Mouse (Mus musculus): ENCODE measurements around the gene Abt1.
A peak's percentile ranks its signal among the peaks of the same experiment; 100 is the strongest.

Abt1 gene

DNA sequence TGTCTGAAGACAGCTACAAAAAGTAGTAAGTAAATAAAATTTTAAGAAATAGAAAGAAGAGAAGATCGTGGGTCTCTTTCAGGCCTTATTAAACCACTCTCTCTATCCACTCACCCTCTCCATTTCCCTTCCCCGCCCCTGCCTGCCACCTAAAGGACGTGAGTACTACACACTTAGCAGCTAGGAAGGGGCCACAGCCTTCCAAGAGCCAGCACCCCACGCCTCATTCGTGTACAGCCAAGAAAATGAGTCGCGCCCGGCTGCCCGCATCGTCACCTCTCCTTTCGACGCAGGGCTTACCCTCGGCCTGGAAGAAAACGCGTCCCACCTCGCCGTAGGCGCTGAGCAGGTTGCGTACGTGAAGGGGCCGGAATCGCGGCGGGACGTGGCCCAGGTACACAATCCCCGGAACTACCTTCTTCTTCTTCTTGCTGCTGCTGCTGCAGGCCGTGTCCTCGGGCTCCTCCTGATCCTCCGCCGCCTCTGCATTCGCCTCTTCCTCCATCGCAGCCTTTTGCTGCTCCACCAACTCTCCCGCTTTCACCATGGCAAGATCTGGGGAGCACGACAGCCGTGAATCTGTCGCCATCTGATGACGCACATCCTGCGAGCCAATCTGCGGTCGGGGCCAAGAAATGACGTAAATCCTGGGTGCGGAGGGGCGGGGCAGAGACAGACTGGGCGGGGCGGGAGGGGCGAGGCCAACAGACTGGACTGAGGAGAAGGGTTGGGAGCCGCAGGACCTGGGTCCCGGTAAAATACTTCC, at the start of gene Abt1:
TSS of gene Abt1 (minus strand) at position 581 of the 766 bp plus-strand sequence.
- DNase-seq (ENCODE audit: low read depth, low spot score): peak; percentile 88

DNA sequence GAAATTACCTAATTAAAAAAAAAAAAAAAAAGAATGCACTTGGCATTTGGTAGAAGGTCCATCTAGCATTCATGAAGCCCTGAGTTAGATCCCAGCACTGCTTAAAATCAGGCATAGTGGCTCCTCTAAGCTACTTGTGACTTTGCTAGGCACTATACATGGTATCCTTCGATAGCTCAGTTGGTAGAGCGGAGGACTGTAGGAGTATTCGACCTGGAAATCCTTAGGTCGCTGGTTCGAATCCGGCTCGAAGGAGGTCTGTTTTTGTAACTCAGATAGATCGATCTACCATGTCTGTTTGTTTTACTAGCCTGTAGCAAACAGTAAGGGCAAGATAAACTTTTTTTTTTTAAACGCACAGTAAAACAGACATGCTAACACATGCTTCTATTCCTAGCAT, 43.2 kb upstream of the Abt1 start:
- DNase-seq (ENCODE audit: low read depth, low spot score): no peak

DNA sequence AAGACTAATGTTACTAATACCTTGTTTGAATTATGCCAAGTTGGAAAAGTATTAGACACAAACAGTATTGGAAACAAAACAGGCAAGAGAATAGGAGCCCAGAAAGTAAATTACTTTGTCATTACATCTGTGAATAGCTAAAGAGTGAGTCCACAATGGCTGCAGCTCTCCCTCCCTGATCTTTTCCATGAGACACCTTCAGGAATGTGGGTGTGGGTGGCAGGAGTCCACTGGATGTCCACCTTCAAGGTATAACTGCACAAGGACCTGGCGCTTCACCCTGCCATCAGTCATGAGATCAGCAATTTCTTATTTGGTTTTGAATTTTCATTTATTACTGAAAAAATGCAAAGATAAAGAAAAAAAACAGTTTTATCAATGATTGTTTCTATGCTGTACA, 42.6 kb upstream of the Abt1 start:
- no peak for DNase-seq (ENCODE audit: low read depth, low spot score)

DNA sequence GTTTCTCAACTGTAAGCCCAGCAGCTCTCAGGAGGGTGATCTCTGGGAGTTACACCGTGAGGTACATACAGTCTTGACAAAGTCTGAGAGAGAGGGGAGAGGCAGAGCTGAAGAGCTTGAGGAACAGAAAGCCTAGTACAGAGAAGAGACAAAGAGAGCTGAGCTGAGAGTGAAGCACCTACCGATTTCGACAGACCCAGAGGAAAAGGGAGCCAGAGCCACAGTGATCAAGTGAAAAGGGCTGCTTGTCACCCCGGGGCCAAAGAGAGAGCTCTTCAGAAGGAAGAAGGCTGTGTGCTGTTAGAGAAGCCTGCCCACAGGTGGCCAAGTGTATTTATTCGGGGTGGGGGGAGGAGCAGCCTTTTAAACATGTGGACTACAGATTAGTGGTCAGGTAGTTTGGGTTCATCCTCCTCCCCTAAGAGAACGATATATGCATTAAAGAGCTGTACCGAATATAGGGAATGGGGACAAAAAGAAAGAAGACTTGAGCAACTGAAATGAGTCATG, 42.0 kb upstream of the Abt1 start, which contains the start of gene Btn1a1:
TSS of gene Btn1a1 (minus strand) at position 302 of the 510 bp plus-strand sequence.
- DNase-seq (ENCODE audit: low read depth, low spot score): no peak

DNA sequence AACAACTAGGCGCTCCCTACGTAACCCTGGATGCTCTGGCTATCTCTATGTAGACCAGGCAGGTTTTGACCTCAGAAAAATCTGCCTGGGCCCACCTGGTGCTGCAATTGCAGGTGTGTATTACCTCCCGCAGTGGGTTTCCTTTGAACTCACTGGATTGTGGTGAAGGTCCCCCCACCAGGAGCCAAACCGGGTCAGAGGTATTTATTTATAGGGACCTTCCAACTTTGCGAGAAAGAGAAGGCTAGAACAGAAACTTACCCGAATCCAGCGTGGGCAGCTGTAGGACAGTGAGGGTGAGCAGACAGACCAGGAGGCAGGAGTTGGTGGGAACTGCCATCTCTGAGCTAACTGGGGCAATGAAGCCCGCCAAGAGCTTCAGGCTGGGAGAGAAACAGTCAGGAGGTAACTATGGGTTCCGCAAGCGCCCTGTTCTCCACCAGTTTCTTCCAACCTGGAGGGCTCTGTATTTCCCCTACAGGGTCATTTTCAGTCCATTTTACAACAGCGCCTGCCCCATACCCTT, 41.2 kb upstream of the Abt1 start:
- DNase-seq (ENCODE audit: low read depth, low spot score): no peak

DNA sequence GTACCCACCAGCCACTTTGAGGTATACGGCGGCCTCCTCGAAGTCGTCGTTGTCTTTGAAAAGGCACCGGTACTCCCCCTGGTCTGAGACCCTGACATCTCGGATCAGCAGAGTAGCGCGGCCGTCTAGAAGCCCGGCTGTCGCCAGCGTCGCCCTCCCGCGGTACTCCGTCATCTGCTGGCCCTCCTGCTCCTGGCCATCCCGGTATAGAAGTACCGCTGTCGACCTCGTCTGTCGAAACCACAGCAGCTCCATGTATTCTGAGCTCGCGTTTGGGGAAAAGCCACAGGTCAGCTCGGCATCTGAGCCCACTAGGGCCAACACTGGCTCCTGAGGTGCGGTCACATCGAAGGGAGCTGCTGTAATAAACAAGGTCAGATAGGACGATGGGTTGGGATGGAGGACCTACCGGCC, 40.6 kb upstream of the Abt1 start:
- DNase-seq (ENCODE audit: low read depth, low spot score): no peak

DNA sequence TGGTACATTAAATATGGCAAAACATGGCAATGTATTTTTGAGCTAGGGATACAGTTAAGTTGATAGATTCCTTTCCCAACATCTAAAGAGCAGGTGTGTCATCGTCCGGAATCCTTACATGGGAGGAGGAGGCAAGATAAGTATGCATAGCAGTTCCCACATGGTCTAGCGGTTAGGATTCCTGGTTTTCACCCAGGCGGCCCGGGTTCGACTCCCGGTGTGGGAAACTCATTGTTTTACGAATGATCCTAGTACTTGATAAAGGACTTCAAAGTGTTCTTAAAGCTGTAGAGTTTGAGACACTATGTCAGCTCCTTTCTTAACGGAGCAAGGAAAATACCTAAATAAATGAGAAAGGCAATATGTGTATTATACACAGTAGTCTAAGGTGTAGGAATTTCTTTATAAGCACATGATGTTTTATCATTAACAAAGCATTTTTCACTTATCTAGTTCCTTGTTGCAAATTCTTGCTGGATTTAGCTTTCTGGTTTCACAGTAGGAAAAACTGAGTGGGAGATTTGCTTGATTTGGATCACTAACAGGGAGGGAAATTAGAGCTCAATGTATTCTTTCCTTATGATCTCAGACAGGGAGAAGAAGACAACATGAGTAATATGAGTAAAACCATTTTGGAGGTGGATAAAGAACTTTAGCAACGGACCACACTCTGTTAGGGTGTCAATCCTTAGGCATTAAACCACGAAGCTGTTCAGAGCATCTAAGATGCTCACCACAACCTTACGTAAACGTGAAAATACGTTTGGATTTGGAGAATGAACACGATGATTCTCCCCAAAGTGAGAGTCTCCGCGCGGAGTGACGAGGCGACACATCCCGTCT, 39.9 kb upstream of the Abt1 start:
- no peak for DNase-seq (ENCODE audit: low read depth, low spot score)

DNA sequence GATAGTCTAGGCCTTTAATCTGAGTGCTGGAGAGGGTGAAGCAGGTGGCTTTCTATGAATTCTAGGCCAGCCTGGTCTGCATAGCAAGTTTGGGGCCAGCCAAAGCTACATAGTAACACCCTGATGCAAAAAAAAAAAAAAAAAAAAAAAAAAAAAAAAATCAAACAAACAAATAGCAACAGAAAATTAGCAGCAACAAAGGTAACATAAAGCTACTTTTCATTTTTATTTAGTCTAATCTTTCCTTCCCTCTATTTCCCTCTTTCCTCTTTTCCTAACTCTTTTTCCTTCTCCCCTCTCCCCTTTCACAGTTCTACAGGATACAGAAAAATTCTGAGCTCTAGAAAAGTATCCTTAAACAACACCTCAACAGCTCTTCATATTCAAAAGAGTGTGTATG, 39.0 kb upstream of the Abt1 start:
- no peak for DNase-seq (ENCODE audit: low read depth, low spot score)

DNA sequence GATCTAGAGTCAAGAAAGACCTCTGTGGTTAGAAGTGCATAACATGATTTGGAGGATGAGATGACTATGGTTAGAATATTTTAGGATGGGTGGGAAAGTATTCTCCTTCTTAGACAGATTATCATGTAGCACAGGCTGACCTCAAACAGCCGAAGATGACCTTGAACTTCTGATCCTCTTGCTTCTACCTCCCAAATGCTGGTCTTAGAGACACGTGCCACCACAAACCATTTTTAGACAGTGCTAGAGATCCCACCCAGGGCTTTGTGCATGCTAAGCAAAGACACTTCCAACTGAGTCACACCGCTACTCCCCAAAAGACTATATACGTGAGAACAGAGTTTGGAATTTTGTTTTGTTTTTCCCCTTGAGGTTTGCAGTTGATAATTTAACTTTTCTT, 38.4 kb upstream of the Abt1 start:
- no peak for DNase-seq (ENCODE audit: low read depth, low spot score)

DNA sequence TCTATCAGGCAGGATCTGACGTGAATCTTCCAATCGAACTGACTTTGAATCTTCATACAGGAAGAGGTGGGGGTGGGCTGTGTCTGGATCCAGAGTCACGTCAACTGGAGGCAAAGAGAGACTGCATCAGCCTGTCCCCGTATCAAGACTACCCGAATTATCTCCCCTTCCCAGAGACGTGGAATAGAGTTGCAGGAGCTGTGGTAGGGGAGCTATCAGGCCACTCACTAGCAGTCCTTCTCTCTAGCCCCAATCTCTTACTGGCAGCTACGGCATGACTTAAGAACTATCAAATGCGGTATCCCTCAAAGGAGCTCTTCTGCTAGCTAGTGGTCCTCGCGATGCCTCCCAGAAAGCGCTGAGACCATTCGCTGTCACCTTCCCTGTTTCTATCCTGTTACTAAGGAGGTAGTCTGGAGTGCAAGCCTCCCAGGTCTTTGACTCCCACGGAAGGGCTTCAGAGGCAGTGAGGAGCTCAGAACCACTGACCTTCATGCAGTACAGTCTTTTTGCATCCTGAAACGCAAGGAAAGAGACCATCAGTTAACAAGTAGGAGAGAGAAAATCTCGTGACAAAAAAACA, 35.7 kb upstream of the Abt1 start:
- no peak for DNase-seq (ENCODE audit: low read depth, low spot score)

DNA sequence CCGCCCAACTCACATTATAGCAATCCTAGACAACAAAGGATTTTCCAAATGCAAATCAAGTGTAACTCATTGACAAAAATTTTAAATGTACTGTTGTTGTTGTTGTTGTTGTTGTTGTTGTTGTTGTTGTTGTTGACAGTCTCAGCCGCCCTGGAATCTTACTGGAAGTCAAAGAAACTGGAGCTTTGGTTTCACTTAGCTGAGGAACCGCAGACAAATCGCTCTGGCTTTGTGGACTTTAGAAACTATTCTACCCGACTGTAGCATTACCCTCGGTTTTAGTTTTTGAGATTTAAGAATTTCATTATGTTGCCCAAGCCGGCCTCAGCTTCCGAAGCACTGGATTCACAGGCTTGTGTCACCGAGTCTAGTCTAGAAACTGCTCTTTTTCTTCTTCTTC, 30.3 kb upstream of the Abt1 start:
- DNase-seq (ENCODE audit: low read depth, low spot score): no peak

DNA sequence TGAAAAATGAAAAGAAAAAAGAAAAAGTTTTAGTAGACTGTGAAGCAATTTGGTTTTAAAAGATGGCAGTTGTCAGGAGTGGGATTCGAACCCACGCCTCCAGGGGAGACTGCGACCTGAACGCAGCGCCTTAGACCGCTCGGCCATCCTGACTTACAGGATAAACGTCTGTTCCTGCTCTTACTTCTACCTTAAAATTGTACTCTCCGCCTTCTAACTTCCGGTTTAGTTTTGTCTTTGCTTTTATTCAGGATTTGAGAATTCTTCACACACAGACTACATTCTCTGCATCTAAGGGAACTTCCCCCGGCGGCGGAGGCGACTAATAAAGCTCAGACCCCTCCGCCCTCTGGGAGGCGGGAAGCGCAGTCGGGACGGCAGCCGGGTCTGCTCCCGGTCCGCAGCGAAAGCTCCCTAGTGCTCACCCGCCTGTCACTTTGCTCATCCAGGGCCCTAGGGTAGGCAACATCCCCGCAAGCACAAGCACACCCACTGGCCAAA, 29.7 kb upstream of the Abt1 start:
- DNase-seq (ENCODE audit: low read depth, low spot score): no peak

DNA sequence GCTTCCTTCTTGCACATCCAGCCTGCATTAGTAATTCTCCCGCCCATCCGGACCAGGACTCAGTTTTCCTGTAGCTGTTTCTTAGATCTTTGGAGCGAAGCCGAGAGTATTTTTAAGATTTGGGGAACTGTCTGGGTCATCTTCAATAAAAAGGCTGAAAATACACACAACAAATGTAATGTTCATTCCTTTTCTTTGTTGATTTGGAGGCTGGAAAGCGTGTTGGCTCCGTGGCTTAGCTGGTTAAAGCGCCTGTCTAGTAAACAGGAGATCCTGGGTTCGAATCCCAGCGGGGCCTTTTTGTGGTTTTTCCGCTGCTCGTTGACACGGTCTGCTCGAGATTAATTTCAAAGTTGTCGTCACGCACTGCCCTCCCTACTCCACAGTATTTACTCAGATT, 26.7 kb upstream of the Abt1 start:
- no peak for DNase-seq (ENCODE audit: low read depth, low spot score)

DNA sequence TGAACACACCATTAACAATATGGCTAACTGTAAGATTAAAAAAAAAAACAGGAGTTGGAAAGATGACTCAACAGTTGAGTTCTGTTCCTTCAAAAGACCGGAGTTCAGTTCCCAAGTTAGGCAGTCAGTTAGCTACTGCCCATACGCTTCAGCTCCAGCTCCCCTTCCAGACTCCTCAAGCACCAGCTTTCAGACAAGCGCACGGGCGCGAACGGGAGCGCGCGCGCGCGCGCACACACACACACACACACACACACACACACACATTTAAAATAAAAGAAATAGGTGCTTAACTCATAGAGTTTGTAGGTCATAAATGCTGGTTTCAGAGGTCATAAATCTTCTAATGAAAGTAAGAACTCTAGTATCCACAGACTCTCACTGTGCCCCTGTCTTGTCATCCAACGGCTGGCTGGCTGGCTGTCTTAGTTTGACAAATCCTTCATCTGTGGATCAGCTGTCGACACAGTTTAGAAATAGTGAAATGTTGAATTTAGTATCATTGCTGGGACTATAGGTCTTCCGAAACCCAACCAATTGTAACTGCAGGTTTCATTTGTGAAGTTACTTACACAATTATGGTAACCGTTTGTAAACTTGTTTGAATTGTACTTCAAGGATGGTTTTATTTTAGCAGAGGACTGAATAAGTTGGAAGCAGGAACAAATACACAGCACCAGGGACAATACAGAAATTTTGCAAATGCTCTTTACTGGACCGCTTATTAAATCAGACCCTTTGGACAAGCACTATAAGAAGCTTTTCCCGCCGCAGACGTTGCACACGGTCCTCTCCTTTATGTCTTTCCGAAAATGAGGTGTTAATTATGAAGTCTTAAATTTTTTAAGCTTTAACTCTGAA, 25.8 kb upstream of the Abt1 start:
- DNase-seq (ENCODE audit: low read depth, low spot score): no peak

DNA sequence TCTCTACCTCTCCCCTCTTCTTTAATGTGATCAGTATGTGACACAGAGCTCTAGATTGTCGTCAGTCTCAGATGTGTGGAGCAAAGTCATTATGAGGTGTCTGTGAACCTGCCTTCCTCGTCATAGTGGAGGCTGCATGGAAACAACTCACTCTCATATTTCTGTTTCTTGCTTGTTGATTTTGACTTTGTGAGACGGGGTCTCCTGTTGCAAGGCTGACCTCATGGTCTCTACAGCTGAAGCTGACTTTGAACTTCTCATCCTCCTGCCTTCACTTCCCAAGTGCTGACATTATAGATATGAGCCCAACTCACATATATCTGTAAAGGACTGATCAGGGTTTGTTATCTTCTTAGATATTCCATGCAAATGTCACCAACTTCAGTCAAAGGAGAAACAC, 25.1 kb upstream of the Abt1 start:
- no peak for DNase-seq (ENCODE audit: low read depth, low spot score)

DNA sequence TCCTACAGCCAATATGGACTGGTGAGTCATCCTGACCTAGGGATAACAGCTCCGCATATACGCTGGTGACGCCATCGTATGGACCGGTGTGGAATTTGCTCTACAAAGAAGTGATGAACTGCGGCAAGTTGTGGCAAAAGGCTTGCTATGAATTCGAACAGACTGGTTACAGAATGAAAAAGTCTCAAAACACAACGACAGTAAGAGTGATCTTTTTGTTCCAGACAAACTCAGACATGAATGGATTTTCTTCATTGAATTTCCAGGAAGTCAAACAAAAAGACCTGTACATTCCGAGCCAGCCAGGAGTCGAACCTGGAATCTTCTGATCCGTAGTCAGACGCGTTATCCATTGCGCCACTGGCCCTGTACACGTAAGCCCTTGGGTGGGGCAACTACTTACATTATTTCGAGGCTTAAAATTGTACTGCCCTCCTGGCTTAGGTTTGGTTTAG, 22.9 kb upstream of the Abt1 start:
- no peak for DNase-seq (ENCODE audit: low read depth, low spot score)

DNA sequence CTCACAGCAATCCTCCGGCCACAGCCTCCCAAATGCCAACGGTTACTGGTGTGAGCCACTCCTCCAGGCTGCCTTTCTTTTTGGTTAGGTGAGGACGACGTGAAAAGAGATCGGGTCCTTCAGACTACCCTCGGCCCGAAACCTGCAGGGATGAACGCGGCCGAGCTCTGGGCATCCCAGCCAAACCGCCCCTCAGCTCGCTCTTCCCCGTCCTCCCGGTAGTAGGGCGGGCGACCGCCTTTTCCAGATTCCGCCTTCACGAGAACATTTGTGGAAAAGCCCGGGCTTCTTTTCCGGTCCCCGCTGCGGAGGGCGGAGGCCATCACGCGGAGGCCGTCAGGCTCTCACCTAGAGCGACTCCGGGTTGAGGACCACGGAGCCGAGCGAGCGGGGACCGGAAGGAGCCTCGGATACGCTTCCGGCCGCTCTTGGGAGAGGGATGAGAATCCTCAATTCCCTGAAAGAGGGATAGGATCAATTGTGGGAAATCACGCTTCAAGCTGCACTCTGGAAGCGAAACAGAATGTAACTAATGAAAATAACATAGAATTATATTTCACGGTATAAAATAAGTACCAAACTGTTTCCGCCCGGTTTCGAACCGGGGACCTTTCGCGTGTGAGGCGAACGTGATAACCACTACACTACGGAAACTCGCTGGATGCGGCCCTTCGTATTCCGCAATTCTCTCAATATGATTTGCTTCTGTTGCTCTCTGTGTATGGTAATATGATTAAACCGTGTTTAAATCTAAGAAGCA, 22.1 kb upstream of the Abt1 start:
- DNase-seq (ENCODE audit: low read depth, low spot score): no peak

DNA sequence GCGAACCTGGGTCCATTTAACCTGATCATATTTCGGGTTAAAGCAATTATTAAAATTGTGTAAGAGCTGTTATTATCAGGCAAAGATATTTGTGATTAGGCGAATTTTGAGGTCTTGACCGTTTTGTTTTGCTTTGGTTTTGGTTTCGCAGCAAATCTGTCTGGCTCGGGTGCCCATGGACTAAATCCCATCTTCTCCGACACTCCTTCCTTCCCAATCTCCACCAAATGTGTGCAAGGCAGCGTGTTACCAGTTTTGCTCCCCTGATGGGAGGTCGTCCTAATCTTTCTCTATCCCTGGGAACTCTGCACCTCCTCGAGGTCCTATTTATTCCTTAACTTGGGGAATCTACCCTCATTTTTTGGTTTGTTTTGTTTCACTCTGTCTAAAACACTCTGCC, 21.5 kb upstream of the Abt1 start:
- DNase-seq (ENCODE audit: low read depth, low spot score): no peak

DNA sequence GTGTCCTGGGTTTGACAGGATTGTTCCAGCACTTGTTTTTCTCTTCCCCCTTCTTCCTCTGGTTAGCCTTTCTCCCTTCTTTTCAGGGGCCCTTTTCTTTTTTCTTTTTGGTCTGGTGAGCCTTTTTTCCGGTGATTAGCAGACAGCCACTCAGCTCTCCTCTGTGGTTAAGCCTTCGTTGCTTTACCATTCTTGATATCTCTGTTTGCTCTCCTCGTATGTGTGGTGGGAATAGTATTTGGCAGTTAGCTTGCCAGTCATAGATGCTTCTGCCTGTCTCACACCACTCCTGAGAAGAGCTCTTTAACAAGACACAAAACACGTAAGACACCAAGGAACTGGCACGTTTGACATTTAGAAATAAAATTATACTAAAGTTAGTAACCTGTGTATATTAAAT, 20.8 kb upstream of the Abt1 start:
- no peak for DNase-seq (ENCODE audit: low read depth, low spot score)

DNA sequence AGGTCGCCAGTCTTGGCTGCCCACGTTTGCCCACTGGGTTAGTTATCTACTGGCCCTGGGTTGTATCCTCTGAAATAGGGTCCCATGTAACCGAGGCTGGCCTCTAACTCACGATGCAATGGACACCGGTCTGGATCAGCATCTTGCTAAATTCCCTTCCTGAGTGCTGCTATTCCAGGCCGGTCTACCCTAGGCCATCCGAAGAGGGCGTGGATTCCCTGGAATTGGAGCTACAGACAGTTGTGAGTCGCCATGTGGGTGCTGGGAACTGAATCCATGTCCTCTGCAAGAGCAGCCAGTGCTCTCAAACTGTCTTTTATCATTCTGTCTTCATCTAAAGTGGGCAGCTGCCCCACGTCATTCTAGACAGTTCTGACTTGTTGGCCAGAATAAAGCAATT, 16.2 kb upstream of the Abt1 start:
- no peak for DNase-seq (ENCODE audit: low read depth, low spot score)
